Mouse (Mus musculus): ENCODE measurements around the gene Tlcd1. TPM values are rescaled to one million over a fixed set of nuclear protein-coding genes. Genes with fewer than 3 reads are reported as not detected.

Tlcd1 gene
- polyA plus RNA-seq, 1 experiment from 2014 or later = 28.0 TPM

GRCm38 (mm10) chr11:78140665-78141064 lies 35.8 kb upstream of the Tlcd1 start:
- no peak for ATAC-seq (ENCODE audit: insufficient number of reproducible peaks, insufficient read depth, low FRiP score, low read depth)
- H3K4me2 ChIP-seq (replicated peaks; ENCODE audit: low read depth, low read length) = no peak overlapping the region
- H3K36me3 ChIP-seq (ENCODE audit: control insufficient read depth, insufficient read depth, low read length) = peaks cover 7% of the 10 kb centered on the region
- no peak overlapping the region for H3K27ac ChIP-seq (ENCODE audit: low read length)
- no peak overlapping the region for H3K4me3 ChIP-seq (ENCODE audit: low read depth, low read length)
- H3K9ac ChIP-seq (replicated peaks; ENCODE audit: low read depth, low read length) = no peak overlapping the region
- no peaks in the 10 kb centered on the region for H3K4me1 ChIP-seq (ENCODE audit: control insufficient read depth, insufficient read depth, low read length)
- H3K27me3 ChIP-seq (ENCODE audit: control insufficient read depth, insufficient read depth, low read length) = no peaks in the 10 kb centered on the region
- 79% methylated on average over 5 of the region's 5 CpGs for WGBS
- H3K9me3 ChIP-seq (ENCODE audit: control insufficient read depth, low read depth, low read length) = no peaks in the 10 kb centered on the region

DNA sequence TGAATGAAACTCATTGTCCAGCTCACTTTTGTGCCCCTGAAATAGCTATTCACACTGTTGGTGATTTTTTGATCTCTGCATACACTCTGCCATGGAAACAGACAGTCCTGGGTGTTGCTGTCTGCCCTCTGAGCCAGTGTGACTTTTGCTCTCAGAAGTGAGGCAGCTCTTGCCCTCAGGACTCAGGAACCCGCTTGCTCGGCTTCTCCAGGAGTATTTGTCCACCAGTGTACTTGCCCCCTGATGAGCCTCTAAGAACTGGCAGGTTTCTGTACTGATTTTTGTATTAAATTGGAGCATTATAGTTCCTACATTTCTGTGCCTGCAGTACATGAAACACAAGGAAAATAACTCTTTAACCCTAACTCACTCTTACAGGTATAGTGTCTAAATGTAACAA lies 33.0 kb upstream of the Tlcd1 start:
- no peak overlapping the region for H3K9ac ChIP-seq (replicated peaks; ENCODE audit: low read depth, low read length)
- H3K4me1 ChIP-seq (ENCODE audit: control insufficient read depth, insufficient read depth, low read length) = no peaks in the 10 kb centered on the region
- no peak overlapping the region for H3K4me3 ChIP-seq (ENCODE audit: low read depth, low read length)
- ATAC-seq (ENCODE audit: insufficient number of reproducible peaks, insufficient read depth, low FRiP score, low read depth) = no peak
- peaks cover 14% of the 10 kb centered on the region for H3K36me3 ChIP-seq (ENCODE audit: control insufficient read depth, insufficient read depth, low read length)
- no peaks in the 10 kb centered on the region for H3K9me3 ChIP-seq (ENCODE audit: control insufficient read depth, low read depth, low read length)
- 81% methylated on average over 2 of the region's 2 CpGs for WGBS
- no peaks in the 10 kb centered on the region for H3K27me3 ChIP-seq (ENCODE audit: control insufficient read depth, insufficient read depth, low read length)
- no peak overlapping the region for H3K4me2 ChIP-seq (replicated peaks; ENCODE audit: low read depth, low read length)
- no peak overlapping the region for H3K27ac ChIP-seq (ENCODE audit: low read length)

DNA sequence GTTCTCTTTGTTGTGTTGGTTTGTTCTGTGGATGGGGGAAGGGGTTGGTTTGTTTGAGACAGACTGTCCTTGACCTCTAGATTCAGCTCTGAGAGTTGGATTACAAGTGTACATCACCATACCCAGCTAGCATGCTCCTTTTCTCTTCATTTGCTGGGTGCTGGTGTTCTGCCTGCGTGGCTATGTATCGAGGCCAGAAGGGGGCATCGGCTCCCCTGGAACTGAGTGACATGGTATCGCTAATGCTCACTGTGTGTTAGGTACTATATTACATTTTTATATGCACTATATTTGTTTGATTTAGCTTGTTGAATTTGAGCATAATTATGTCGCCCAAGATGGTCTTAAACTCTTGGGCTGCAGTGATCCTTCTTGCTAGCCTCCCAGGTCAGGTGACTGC lies 30.3 kb upstream of the Tlcd1 start:
- Histone ChIP-seq H3K36me3 (ENCODE audit: control insufficient read depth, insufficient read depth, low read length) (peaks cover 26% of the 10 kb centered on the region), H3K27ac (ENCODE audit: low read length) (0 out of 2 replicates have a peak overlapping the region, but pooled peaks have one; percentile 39), H3K4me3 (ENCODE audit: low read depth, low read length) (no peak overlapping the region), H3K9ac (replicated peaks; ENCODE audit: low read depth, low read length) (no peak overlapping the region), H3K4me2 (replicated peaks; ENCODE audit: low read depth, low read length) (no peak overlapping the region), H3K9me3 (ENCODE audit: control insufficient read depth, low read depth, low read length) (no peaks in the 10 kb centered on the region), H3K4me1 (ENCODE audit: control insufficient read depth, insufficient read depth, low read length) (no peaks in the 10 kb centered on the region), H3K27me3 (ENCODE audit: control insufficient read depth, insufficient read depth, low read length) (no peaks in the 10 kb centered on the region)
- ATAC-seq (ENCODE audit: insufficient number of reproducible peaks, insufficient read depth, low FRiP score, low read depth) = no peak
- WGBS = 82% methylated on average over 5 of the region's 5 CpGs

DNA sequence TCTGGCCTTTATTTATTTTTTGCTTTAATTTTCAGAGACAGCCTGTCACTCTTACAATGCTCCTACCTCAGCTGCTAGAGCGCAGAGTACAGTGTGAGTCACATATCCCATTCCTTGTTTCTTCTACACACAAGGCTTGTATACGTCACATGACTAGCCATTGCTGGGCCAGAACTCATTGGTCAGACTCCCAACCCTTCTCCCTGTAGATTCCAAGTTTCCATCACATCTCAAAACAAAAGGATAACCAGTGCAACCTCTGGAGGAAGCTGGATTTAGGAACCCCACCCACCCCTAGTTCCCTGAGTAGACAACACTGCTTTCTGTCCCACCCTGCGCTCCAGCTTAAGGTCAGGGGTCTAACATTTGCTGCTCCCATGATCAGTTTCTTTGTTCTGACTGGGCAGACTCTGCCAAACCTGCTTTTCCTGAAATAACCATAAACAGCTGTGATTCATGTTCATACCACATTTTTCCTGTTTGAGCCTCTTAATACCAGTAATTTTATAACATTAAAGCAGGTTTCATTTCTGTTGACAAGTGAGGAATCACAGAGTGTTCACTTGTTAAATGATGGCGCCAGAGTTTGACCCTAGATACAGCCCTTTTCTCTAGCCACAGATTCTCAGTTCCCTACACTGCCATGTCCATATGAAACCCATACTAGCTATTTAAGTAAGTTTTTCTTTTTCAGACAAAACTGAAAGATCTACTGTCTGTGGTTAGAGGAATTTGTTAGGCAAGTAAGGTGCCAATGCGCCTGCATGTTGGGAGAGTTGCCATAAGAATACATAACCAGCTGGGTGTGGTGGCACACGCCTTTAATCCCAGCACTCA lies 29.6 kb upstream of the Tlcd1 start:
- H3K4me2 ChIP-seq (replicated peaks; ENCODE audit: low read depth, low read length) = no peak overlapping the region
- H3K4me3 ChIP-seq (ENCODE audit: low read depth, low read length) = no peak overlapping the region
- no peaks in the 10 kb centered on the region for H3K4me1 ChIP-seq (ENCODE audit: control insufficient read depth, insufficient read depth, low read length)
- no peaks in the 10 kb centered on the region for H3K27me3 ChIP-seq (ENCODE audit: control insufficient read depth, insufficient read depth, low read length)
- WGBS = 77% methylated on average over 6 of the region's 6 CpGs
- H3K27ac ChIP-seq (ENCODE audit: low read length) = 0 out of 2 replicates have a peak overlapping the region, but pooled peaks have one; percentile 4
- no peaks in the 10 kb centered on the region for H3K9me3 ChIP-seq (ENCODE audit: control insufficient read depth, low read depth, low read length)
- H3K9ac ChIP-seq (replicated peaks; ENCODE audit: low read depth, low read length) = no peak overlapping the region
- no peak for ATAC-seq (ENCODE audit: insufficient number of reproducible peaks, insufficient read depth, low FRiP score, low read depth)
- peaks cover 26% of the 10 kb centered on the region for H3K36me3 ChIP-seq (ENCODE audit: control insufficient read depth, insufficient read depth, low read length)

GRCm38 (mm10) chr11:78151161-78151560 lies 25.4 kb upstream of the Tlcd1 start:
- Histone ChIP-seq H3K27me3 (ENCODE audit: control insufficient read depth, insufficient read depth, low read length) (no peaks in the 10 kb centered on the region), H3K9ac (replicated peaks; ENCODE audit: low read depth, low read length) (no peak overlapping the region), H3K4me1 (ENCODE audit: control insufficient read depth, insufficient read depth, low read length) (no peaks in the 10 kb centered on the region; the same call in 1 of the 2 replicates), H3K9me3 (ENCODE audit: control insufficient read depth, low read depth, low read length) (no peaks in the 10 kb centered on the region), H3K4me3 (ENCODE audit: low read depth, low read length) (no peak overlapping the region), H3K27ac (ENCODE audit: low read length) (no peak overlapping the region), H3K36me3 (ENCODE audit: control insufficient read depth, insufficient read depth, low read length) (peaks cover 43% of the 10 kb centered on the region), H3K4me2 (replicated peaks; ENCODE audit: low read depth, low read length) (no peak overlapping the region)
- WGBS = 44% methylated on average over 1 of the region's 1 CpGs
- no peak for ATAC-seq (ENCODE audit: insufficient number of reproducible peaks, insufficient read depth, low FRiP score, low read depth)

- Histone ChIP-seq H3K4me3 (ENCODE audit: low read depth, low read length) (no peak overlapping the region), H3K9me3 (ENCODE audit: control insufficient read depth, low read depth, low read length) (no peaks in the 10 kb centered on the region), H3K4me1 (ENCODE audit: control insufficient read depth, insufficient read depth, low read length) (no peaks in the 10 kb centered on the region; the same call in 1 of the 2 replicates), H3K27me3 (ENCODE audit: control insufficient read depth, insufficient read depth, low read length) (no peaks in the 10 kb centered on the region), H3K9ac (replicated peaks; ENCODE audit: low read depth, low read length) (no peak overlapping the region), H3K36me3 (ENCODE audit: control insufficient read depth, insufficient read depth, low read length) (peaks cover 51% of the 10 kb centered on the region), H3K27ac (ENCODE audit: low read length) (peak overlapping the region; percentile 17; the same call in 1 of the 2 replicates), H3K4me2 (replicated peaks; ENCODE audit: low read depth, low read length) (no peak overlapping the region)
- WGBS = 50% methylated on average over 9 of the region's 9 CpGs
- no peak for ATAC-seq (ENCODE audit: insufficient number of reproducible peaks, insufficient read depth, low FRiP score, low read depth)
These were observed 23.9 kb upstream of the Tlcd1 start for GRCm38 (mm10) chr11:78152299-78153231.

- Histone ChIP-seq H3K9me3 (ENCODE audit: control insufficient read depth, low read depth, low read length) (no peaks in the 10 kb centered on the region), H3K36me3 (ENCODE audit: control insufficient read depth, insufficient read depth, low read length) (peaks cover 64% of the 10 kb centered on the region), H3K27ac (ENCODE audit: low read length) (no peak overlapping the region), H3K4me2 (replicated peaks; ENCODE audit: low read depth, low read length) (no peak overlapping the region), H3K4me3 (ENCODE audit: low read depth, low read length) (no peak overlapping the region), H3K27me3 (ENCODE audit: control insufficient read depth, insufficient read depth, low read length) (no peaks in the 10 kb centered on the region), H3K9ac (replicated peaks; ENCODE audit: low read depth, low read length) (no peak overlapping the region), H3K4me1 (ENCODE audit: control insufficient read depth, insufficient read depth, low read length) (no peaks in the 10 kb centered on the region; the same call in 1 of the 2 replicates)
- 87% methylated on average over 13 of the region's 13 CpGs for WGBS
- no peak for ATAC-seq (ENCODE audit: insufficient number of reproducible peaks, insufficient read depth, low FRiP score, low read depth)
These were observed 22.7 kb upstream of the Tlcd1 start for GRCm38 (mm10) chr11:78153778-78154177.

- ATAC-seq (ENCODE audit: insufficient number of reproducible peaks, insufficient read depth, low FRiP score, low read depth) = no peak
- Histone ChIP-seq H3K27me3 (ENCODE audit: control insufficient read depth, insufficient read depth, low read length) (no peaks in the 10 kb centered on the region), H3K9me3 (ENCODE audit: control insufficient read depth, low read depth, low read length) (no peaks in the 10 kb centered on the region), H3K9ac (replicated peaks; ENCODE audit: low read depth, low read length) (no peak overlapping the region), H3K36me3 (ENCODE audit: control insufficient read depth, insufficient read depth, low read length) (peaks cover 70% of the 10 kb centered on the region), H3K4me3 (ENCODE audit: low read depth, low read length) (no peak overlapping the region), H3K4me2 (replicated peaks; ENCODE audit: low read depth, low read length) (no peak overlapping the region), H3K27ac (ENCODE audit: low read length) (no peak overlapping the region), H3K4me1 (ENCODE audit: control insufficient read depth, insufficient read depth, low read length) (no peaks in the 10 kb centered on the region; the same call in 1 of the 2 replicates)
- WGBS = 80% methylated on average over 5 of the region's 5 CpGs
These were observed 20.8 kb upstream of the Tlcd1 start for GRCm38 (mm10) chr11:78155674-78156073.

All from stomach, embryonic 14.5 days (tissue).